In genomic region chr17:26877927-26878326, GRCm38 (mm10) we compare ENCODE assay signal across 24 mouse cellular contexts. TPM values are rescaled to one million over a fixed set of nuclear protein-coding genes. Genes with fewer than 3 reads are reported as not detected.
"Had no signal": no experiment of that assay in that cellular context is flagged by ENCODE, and none has a peak within 500 bp of the region (broad histone marks: within the 10 kb centered on the region; RNA-seq: fewer than 3 reads in every experiment).

No protein-coding gene starts in this region.

- ATAC-seq: liver, postnatal 0 days had no signal

- DNase-seq: kidney, adult 9 months; kidney, postnatal 14 days; kidney, postnatal 4 days; left cerebral cortex, postnatal 4 days; liver, postnatal 0 days; midbrain, embryonic 14.5 days; thymus, adult 2 months; thymus, postnatal 14 days; thymus, postnatal 4 days had no signal

- H3K4me1 ChIP-seq: limb, embryonic 12.5 days; limb, embryonic 15.5 days had no signal

- H3K27me3 ChIP-seq: limb, embryonic 15.5 days had no signal

- H3K36me3 ChIP-seq: limb, embryonic 12.5 days; limb, embryonic 15.5 days had no signal

- H3K4me3 ChIP-seq: limb, embryonic 12.5 days; limb, embryonic 15.5 days had no signal

- H3K27ac ChIP-seq: limb, embryonic 12.5 days; limb, embryonic 15.5 days; liver, embryonic 14.5 days had no signal

- H3K9me3 ChIP-seq: limb, embryonic 12.5 days; limb, embryonic 15.5 days had no signal

- H3K9ac ChIP-seq: limb, embryonic 12.5 days; limb, embryonic 15.5 days; liver, embryonic 14.5 days; liver, postnatal 0 days had no signal

- H3K4me2 ChIP-seq: limb, embryonic 12.5 days; limb, embryonic 15.5 days; liver, embryonic 11.5 days; midbrain, embryonic 11.5 days had no signal

RNA-seq across cellular contexts. Expression of gene Nkx2-5, which starts 33.1 kb away (rescaled TPM):
- total RNA-seq: layer of hippocampus, adult 18-20 months; layer of hippocampus, postnatal 14 days; left cerebral cortex, adult 8-10 months; left cerebral cortex, postnatal 14 days; left cerebral cortex, postnatal 4 days; megakaryocyte progenitor cell, adult 5-6 weeks; megakaryocyte-erythroid progenitor cell, adult 5-6 weeks; midbrain, postnatal 0 days had no signal
- polyA plus RNA-seq: kidney, embryonic 16.5 days; limb, embryonic 12.5 days; limb, embryonic 15.5 days; liver, embryonic 14.5 days; liver, postnatal 0 days; midbrain, embryonic 11.5 days; midbrain, embryonic 14.5 days; midbrain, postnatal 0 days; neural tube, embryonic 11.5 days; neural tube, embryonic 14.5 days had no signal
